In genomic region chr6:54409271-54409670, GRCm38 (mm10) we compare ENCODE assay signal across 18 mouse cellular contexts. TPM values are rescaled to one million over a fixed set of nuclear protein-coding genes. Genes with fewer than 3 reads are reported as not detected.
A peak's percentile ranks its signal among the peaks of the same experiment; 100 is the strongest.
DNase-seq lines count a peak whose midpoint lies in the region; ATAC-seq and TF ChIP-seq lines count a peak whose summit lies in the region.
"Had no signal": no experiment of that assay in that cellular context is flagged by ENCODE, and none has a peak within 500 bp of the region (broad histone marks: within the 10 kb centered on the region; RNA-seq: fewer than 3 reads in every experiment).

No protein-coding gene starts in this region.

- H3K27me3 ChIP-seq in kidney, adult 2 months (replicated peaks; ENCODE audit: control insufficient read depth, insufficient read depth, low read length): no peaks in the 10 kb centered on the region
- no peaks in the 10 kb centered on the region for H3K27me3 ChIP-seq in heart, postnatal 0 days (ENCODE audit: control insufficient read depth, insufficient read depth, low read length)
- H3K27me3 ChIP-seq: embryonic facial prominence, embryonic 13.5 days; hindbrain, embryonic 13.5 days; neural tube, embryonic 13.5 days had no signal

- no peak overlapping the region for H3K27ac ChIP-seq in kidney, adult 2 months (ENCODE audit: insufficient read depth, low read depth, low read length)
- 0 out of 2 replicates have a peak overlapping the region, but pooled peaks have one; percentile 10 for H3K27ac ChIP-seq in ES-E14 (ENCODE audit: insufficient read depth, low read depth, low read length, poor library complexity, severe bottlenecking)
- H3K27ac ChIP-seq in heart, postnatal 0 days (ENCODE audit: low read depth): peak overlapping the region; percentile 46
- H3K27ac ChIP-seq: embryonic facial prominence, embryonic 13.5 days; hindbrain, embryonic 13.5 days; neural tube, embryonic 13.5 days had no signal

- no peak overlapping the region for H3K9ac ChIP-seq in ES-E14 (ENCODE audit: insufficient read depth, low read depth, low read length, poor library complexity, severe bottlenecking)
- H3K9ac ChIP-seq in heart, postnatal 0 days (replicated peaks; ENCODE audit: low read depth, low read length): no peak overlapping the region
- H3K9ac ChIP-seq: embryonic facial prominence, embryonic 13.5 days; forebrain, postnatal 0 days; hindbrain, embryonic 13.5 days; neural tube, embryonic 13.5 days had no signal

- TF ChIP-seq EP300 in heart, postnatal 0 days (IDR thresholded peaks at IDR 0.05; ENCODE audit: low read depth): no peak

- no peaks in the 10 kb centered on the region for H3K4me1 ChIP-seq in kidney, adult 2 months (ENCODE audit: control insufficient read depth, insufficient read depth, low read length)
- 0 out of 4 replicates have a peak, but pooled peaks cover 0 to 2% of the 10 kb centered on the region in 2 experiments for H3K4me1 ChIP-seq in ES-E14 (ENCODE audit: control insufficient read depth in 2 of 2, insufficient read depth in 2 of 2, low read length in 2 of 2, poor library complexity in 1 of 2)
- peaks cover 8% of the 10 kb centered on the region for H3K4me1 ChIP-seq in heart, postnatal 0 days (ENCODE audit: control insufficient read depth, insufficient read depth)
- H3K4me1 ChIP-seq: embryonic facial prominence, embryonic 13.5 days; hindbrain, embryonic 13.5 days; neural tube, embryonic 13.5 days had no signal

- no peak overlapping the region for H3K4me3 ChIP-seq in kidney, adult 2 months (ENCODE audit: insufficient read depth, low read depth, low read length)
- H3K4me3 ChIP-seq in ES-E14 (ENCODE audit: insufficient read depth in 1 of 2, low read depth in 1 of 2, low read length in 2 of 2, poor library complexity in 1 of 2, severe bottlenecking in 1 of 2): no peak overlapping the region
- H3K4me3 ChIP-seq in heart, postnatal 0 days (ENCODE audit: low read depth, low read length): no peak overlapping the region
- H3K4me3 ChIP-seq: embryonic facial prominence, embryonic 13.5 days; hindbrain, embryonic 13.5 days; neural tube, embryonic 13.5 days had no signal

- no peak for TF ChIP-seq POLR2A in kidney, adult 2 months (IDR thresholded peaks at IDR 0.05; ENCODE audit: low read depth, low read length)

- no peak for TF ChIP-seq CTCF in kidney, adult 2 months (conservative IDR thresholded peaks at IDR 0.05; ENCODE audit: insufficient read depth, insufficient read length, low read depth, low read length)
- TF ChIP-seq CTCF in heart, postnatal 0 days (IDR thresholded peaks at IDR 0.05; ENCODE audit: low read depth): peak; percentile 42

- no peaks in the 10 kb centered on the region for H3K9me3 ChIP-seq in ES-E14 (ENCODE audit: control insufficient read depth, insufficient read depth, low read depth, low read length)
- H3K9me3 ChIP-seq in heart, postnatal 0 days (replicated peaks; ENCODE audit: control insufficient read depth, low read length): no peaks in the 10 kb centered on the region
- H3K9me3 ChIP-seq: embryonic facial prominence, embryonic 13.5 days; hindbrain, embryonic 13.5 days; neural tube, embryonic 13.5 days had no signal

- peak; percentile 13 for DNase-seq in kidney, adult 2 months
- DNase-seq in kidney, adult 18-20 months: no peak
- no peak for DNase-seq in ES-E14 (ENCODE audit: low read depth, low spot score)
- peak; percentile 36 to 39 for DNase-seq in gastrocnemius, adult 8-10 months (ENCODE audit: low spot score in 2 of 2)
- peak; percentile 87 for DNase-seq in heart, postnatal 0 days (ENCODE audit: low spot score)
- no peak for DNase-seq in left cerebral cortex, adult 18-20 months (ENCODE audit: low spot score in 2 of 2)
- no peak for DNase-seq in layer of hippocampus, postnatal 14 days (ENCODE audit: low spot score in 2 of 2)
- DNase-seq in kidney, postnatal 4 days: no peak
- DNase-seq: cerebellum, postnatal 10 days; forebrain, postnatal 0 days; kidney, adult 9 months; left cerebral cortex, postnatal 4 days; thymus, adult 18-20 months had no signal

- 43% methylated on average over 6 of the region's 6 CpGs for WGBS in kidney, adult 2 months
- WGBS in heart, postnatal 0 days: 18% methylated on average over 6 of the region's 6 CpGs

- in situ Hi-C loops in ES-E14 (cut with MboI; ENCODE audit: low sequenced_read_pairs in 2 of 2, unreplicated experiment in 2 of 2): no loop called here

- ATAC-seq in heart, postnatal 0 days (ENCODE audit: insufficient read depth, low read depth): peak; percentile 92
- ATAC-seq: forebrain, postnatal 0 days; midbrain, embryonic 16.5 days had no signal

- H3K36me3 ChIP-seq in kidney, adult 2 months (ENCODE audit: control insufficient read depth, insufficient read depth, low read length): no peaks in the 10 kb centered on the region
- H3K36me3 ChIP-seq in ES-E14 (ENCODE audit: control insufficient read depth, insufficient read depth, low read length, poor library complexity, severe bottlenecking): no peaks in the 10 kb centered on the region
- no peaks in the 10 kb centered on the region for H3K36me3 ChIP-seq in heart, postnatal 0 days (replicated peaks; ENCODE audit: control insufficient read depth, insufficient read depth, low read length)
- H3K36me3 ChIP-seq: embryonic facial prominence, embryonic 13.5 days; hindbrain, embryonic 13.5 days; neural tube, embryonic 13.5 days had no signal

- peak overlapping the region; percentile 16 for H3K4me2 ChIP-seq in heart, postnatal 0 days (ENCODE audit: low read depth, low read length)
- H3K4me2 ChIP-seq: embryonic facial prominence, embryonic 13.5 days; hindbrain, embryonic 13.5 days; neural tube, embryonic 13.5 days had no signal

TF ChIP-seq in ES-E14, 5 proteins besides CTCF, POLR2A, EP300 and RAD21:
- TF ChIP-seq HCFC1 (IDR thresholded peaks at IDR 0.05; ENCODE audit: borderline replicate concordance, insufficient read depth, low read length) (no peak), ZC3H11A (IDR thresholded peaks at IDR 0.05; ENCODE audit: borderline replicate concordance, low read depth, low read length) (no peak), MAFK (IDR thresholded peaks at IDR 0.05; ENCODE audit: insufficient read depth, low read depth, low read length) (no peak), CHD2 (IDR thresholded peaks at IDR 0.05; ENCODE audit: low read depth, low read length) (no peak), ZNF384 (IDR thresholded peaks at IDR 0.05; ENCODE audit: low read depth, low read length) (no peak)
TF ChIP-seq in ES-E14: peak in this region for 0.

RNA-seq across cellular contexts. Expression of gene Wipf3, which starts 20.1 kb away (rescaled TPM):
- polyA plus RNA-seq in kidney, adult 2 months (2012; rRNA removed): 1.5 and 1.9 TPM in 2 replicates
- 1.4 and 2.1 TPM in 2 replicates for total RNA-seq in ES-E14 (2012; rRNA removed)
- total RNA-seq in gastrocnemius, adult 8-10 months (2022): 10 to 100 TPM; 12.5 to 17.2 (median 13.2) TPM
- 5.3 and 5.8 TPM in 2 replicates for total RNA-seq in heart, postnatal 0 days (2014; rRNA removed; ENCODE audit: low replicate concordance)
- polyA plus RNA-seq in heart, postnatal 0 days (2015; fragmentation: Nextera tagmentation; extraction: Ambion mirVana): 2.3 and 2.5 TPM in 2 replicates
- 10 to 100 TPM; 73.0 to 85.6 TPM for total RNA-seq in left cerebral cortex, adult 18-20 months (2021)
- 100 to 1,000 TPM; 281 to 284 TPM for total RNA-seq in layer of hippocampus, postnatal 14 days (2021)
- total RNA-seq: megakaryocyte progenitor cell, adult 5-6 weeks had no signal

Comparison
In these comparisons a context has a peak if more than half of its experiments do, and no peak if none do; other contexts are left out.
1. DNase-seq: peak in kidney, adult 2 months (single experiment), gastrocnemius, adult 8-10 months (2 of 2) and heart, postnatal 0 days (single experiment); none in kidney, adult 18-20 months (single experiment), ES-E14 (single experiment), left cerebral cortex, adult 18-20 months (0 of 2), layer of hippocampus, postnatal 14 days (0 of 2) and kidney, postnatal 4 days (0 of 2).
2. RNA of gene Wipf3, which starts 20.1 kb away (total RNA-seq): 281 to 284 TPM in layer of hippocampus, postnatal 14 days and 73.0 to 85.6 TPM in left cerebral cortex, adult 18-20 months; 12.5 to 17.2 TPM in gastrocnemius, adult 8-10 months, 5.3 to 5.8 TPM in heart, postnatal 0 days and 1.4 to 2.1 TPM in ES-E14; every median in the first group is over 4 times any median in the second.